Mouse (Mus musculus) stomach, embryonic 14.5 days (tissue): ENCODE data around the gene Ttc30b. TPM values are rescaled to one million over a fixed set of nuclear protein-coding genes. Genes with fewer than 3 reads are reported as not detected.
"Not testable (repeated sequence)": the region's sequence is repeated elsewhere in the genome, so short reads cannot be mapped to it uniquely, and the experiment has no call there.

Experiments used
- ATAC-seq: fragments of 200-750 bp; cut with Nextera tagmentation; 2 replicates; pipeline ENCODE4 v1.8.0; 2017; ENCODE audit warnings: low read depth, moderate TSS enrichment; ENCODE audit not compliant: insufficient number of reproducible peaks, insufficient read depth, low FRiP score
- H3K27ac ChIP-seq: fragments of 300-500 bp; sonication (generic); 2 replicates; pipeline ENCODE4 v1.5.1; 2014; ENCODE audit warnings: mild to moderate bottlenecking, low read length, moderate library complexity, mixed read lengths
- H3K27me3 ChIP-seq: fragments of 300-500 bp; sonication (generic); 2 replicates; pipeline ENCODE4 v1.6.1; 2014; ENCODE audit warnings: low read length, control low read depth, mixed read lengths; ENCODE audit not compliant: control insufficient read depth, insufficient read depth
- H3K36me3 ChIP-seq: fragments of 300-500 bp; sonication (generic); 2 replicates; pipeline ENCODE4 v1.6.1; 2014; ENCODE audit warnings: mild to moderate bottlenecking, control low read depth, low read length, moderate library complexity, mixed read lengths; ENCODE audit not compliant: control insufficient read depth, insufficient read depth
- H3K4me1 ChIP-seq: fragments of 300-500 bp; sonication (generic); 2 replicates; pipeline ENCODE4 v1.6.1; 2014; ENCODE audit warnings: low read length, control low read depth, mixed read lengths; ENCODE audit not compliant: control insufficient read depth, insufficient read depth
- H3K4me2 ChIP-seq: fragments of 300-500 bp; sonication (generic); replicated peaks from 2 replicates; pipeline ENCODE4 v1.6.1; 2014; ENCODE audit warnings: low read depth, low read length, control low read depth
- H3K4me3 ChIP-seq: fragments of 300-500 bp; sonication (generic); 2 replicates; pipeline ENCODE4 v1.5.1; 2014; ENCODE audit warnings: low read depth, low read length, control low read depth
- H3K9ac ChIP-seq: fragments of 300-500 bp; sonication (generic); replicated peaks from 2 replicates; pipeline ENCODE4 v1.6.1; 2014; ENCODE audit warnings: low read depth, mild to moderate bottlenecking, control low read depth, low read length, moderate library complexity, mixed read lengths
- H3K9me3 ChIP-seq: fragments of 300-500 bp; sonication (generic); 2 replicates; pipeline ENCODE4 v1.6.1; 2016; ENCODE audit warnings: low read depth, low read length, control low read depth; ENCODE audit not compliant: control insufficient read depth
- WGBS: fragments of 180-500 bp; shearing (Covaris S2); extraction: QIAGEN DNeasy Blood & Tissue Kit; methylation state at CpG from one replicate; pipeline ENCODE4 v1.1.7; 2014; 5-methylcytosine and 5-hydroxymethylcytosine counted together
- polyA plus RNA-seq: library from polyadenylated mRNA; unstranded; fragments of >200 nt; fragmentation: Nextera tagmentation; extraction: Ambion mirVana; gene quantifications from 2 replicates; pipeline ENCODE4 v1.2.1, GENCODE M21; 2014

The Ttc30b gene
- polyA plus RNA-seq, 1 experiment from 2014 or later = 15.2 TPM

DNA sequence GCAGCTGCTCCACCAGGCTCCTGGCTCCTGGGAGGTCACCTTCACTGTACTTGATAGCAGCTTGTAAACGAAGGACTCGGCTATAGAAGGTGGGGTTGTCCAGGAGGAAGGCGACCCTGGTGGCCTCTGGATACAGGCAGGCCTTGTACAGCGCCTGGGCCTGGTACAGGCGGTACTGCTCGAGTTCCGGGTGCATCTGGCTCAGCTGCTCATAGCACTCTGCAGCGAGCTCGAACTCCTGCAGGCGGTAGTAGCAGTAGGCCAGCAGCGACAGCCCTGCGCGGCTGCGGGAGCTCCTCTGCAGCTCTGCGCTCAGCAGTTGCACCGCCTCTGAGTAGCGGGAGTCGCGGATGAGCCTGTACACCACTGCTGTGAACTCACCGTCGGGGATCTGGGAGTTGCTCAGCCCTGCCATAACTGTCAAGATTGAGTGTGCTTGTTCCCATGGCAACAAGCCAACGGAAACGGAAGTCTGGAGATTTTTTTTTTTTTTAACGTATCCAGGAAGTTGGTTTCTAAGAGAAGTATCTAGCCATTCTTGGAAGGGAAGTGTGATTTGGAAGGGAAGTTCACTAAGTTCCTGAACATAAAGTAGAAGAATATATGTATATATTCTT lies 39.5 kb upstream of the Ttc30b start, which contains the start of gene Ttc30a2:
Gene Ttc30a2, minus strand, starts transcription at position 419 of the 617 bp plus-strand sequence.
- H3K4me3 ChIP-seq, H3K9me3 ChIP-seq, H3K27me3 ChIP-seq, H3K9ac ChIP-seq, H3K36me3 ChIP-seq, H3K27ac ChIP-seq, H3K4me2 ChIP-seq, H3K4me1 ChIP-seq, ATAC-seq: not testable (repeated sequence)
- WGBS = 25% methylated on average over 19 of the region's 24 CpGs

GRCm38 (mm10) chr2:75976070-75976469 lies 37.7 kb upstream of the Ttc30b start:
- 72% methylated on average over 2 of the region's 2 CpGs for WGBS
- ATAC-seq = not testable (repeated sequence)

GRCm38 (mm10) chr2:75974131-75974530 lies 35.7 kb upstream of the Ttc30b start:
- Histone ChIP-seq H3K4me2 (no peak overlapping the region), H3K36me3 (no peaks in the 10 kb centered on the region), H3K27ac (no peak overlapping the region), H3K9ac (no peak overlapping the region), H3K9me3 (no peaks in the 10 kb centered on the region), H3K4me1 (no peaks in the 10 kb centered on the region), H3K4me3 (no peak overlapping the region), H3K27me3 (no peaks in the 10 kb centered on the region)
- no peak for ATAC-seq
- 54% methylated on average over 9 of the region's 9 CpGs for WGBS

More at GRCm38 (mm10) chr2:75976070-75976469, 37.7 kb upstream of the Ttc30b start:
- not testable (repeated sequence) for H3K27me3 ChIP-seq, H3K36me3 ChIP-seq, H3K4me1 ChIP-seq, H3K4me2 ChIP-seq, H3K9me3 ChIP-seq, H3K4me3 ChIP-seq, H3K27ac ChIP-seq, H3K9ac ChIP-seq

- Histone ChIP-seq H3K27me3 (no peaks in the 10 kb centered on the region), H3K36me3 (no peaks in the 10 kb centered on the region), H3K4me2 (peak overlapping the region; percentile 37), H3K4me1 (peaks cover 10% of the 10 kb centered on the region), H3K9ac (no peak overlapping the region), H3K4me3 (no peak overlapping the region), H3K27ac (no peak overlapping the region), H3K9me3 (no peaks in the 10 kb centered on the region)
- 24% methylated on average over 5 of the region's 5 CpGs for WGBS
- no peak for ATAC-seq
Measured at GRCm38 (mm10) chr2:75964972-75965371, 26.6 kb upstream of the Ttc30b start.

DNA sequence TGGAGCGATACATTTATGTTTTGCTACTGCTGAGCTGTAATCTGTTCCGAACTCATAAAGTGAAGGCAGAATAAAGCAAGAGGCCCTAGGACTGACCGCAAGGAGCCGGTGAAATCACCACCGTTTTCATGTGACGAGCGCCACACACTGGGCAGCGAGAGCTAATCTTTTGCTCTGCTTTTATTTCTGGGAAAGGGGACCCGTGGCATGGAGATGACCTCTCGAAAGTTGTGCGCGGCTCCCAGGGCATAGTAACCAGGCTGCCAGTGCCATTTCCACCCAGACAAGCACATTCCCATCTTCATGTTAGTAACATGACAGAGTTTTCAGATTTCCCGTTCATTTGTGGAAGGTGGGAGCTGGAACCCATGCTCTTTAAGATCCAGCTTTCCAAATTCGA lies 26.1 kb upstream of the Ttc30b start:
- Histone ChIP-seq H3K4me2 (peak overlapping the region; percentile 37), H3K9me3 (no peaks in the 10 kb centered on the region), H3K36me3 (no peaks in the 10 kb centered on the region), H3K4me3 (no peak overlapping the region), H3K27ac (no peak overlapping the region), H3K9ac (no peak overlapping the region), H3K27me3 (no peaks in the 10 kb centered on the region), H3K4me1 (peaks cover 14% of the 10 kb centered on the region)
- ATAC-seq = no peak
- 11% methylated on average over 14 of the region's 14 CpGs for WGBS

- Histone ChIP-seq H3K4me1 (peaks cover 16% of the 10 kb centered on the region), H3K4me2 (0 out of 2 replicates have a peak overlapping the region, but pooled peaks have one; percentile 37), H3K4me3 (no peak overlapping the region), H3K27me3 (no peaks in the 10 kb centered on the region), H3K9ac (no peak overlapping the region), H3K9me3 (no peaks in the 10 kb centered on the region), H3K27ac (no peak overlapping the region), H3K36me3 (no peaks in the 10 kb centered on the region)
- no peak for ATAC-seq
- WGBS = 62% methylated on average over 5 of the region's 5 CpGs
Measured at GRCm38 (mm10) chr2:75964051-75964450, 25.7 kb upstream of the Ttc30b start.

GRCm38 (mm10) chr2:75963211-75963840 lies 24.9 kb upstream of the Ttc30b start:
- no peak for ATAC-seq
- 66% methylated on average over 10 of the region's 10 CpGs for WGBS
- Histone ChIP-seq H3K9ac (no peak overlapping the region), H3K27ac (no peak overlapping the region), H3K9me3 (no peaks in the 10 kb centered on the region), H3K4me3 (no peak overlapping the region), H3K4me1 (peaks cover 16% of the 10 kb centered on the region), H3K4me2 (no peak overlapping the region), H3K36me3 (no peaks in the 10 kb centered on the region), H3K27me3 (no peaks in the 10 kb centered on the region)

DNA sequence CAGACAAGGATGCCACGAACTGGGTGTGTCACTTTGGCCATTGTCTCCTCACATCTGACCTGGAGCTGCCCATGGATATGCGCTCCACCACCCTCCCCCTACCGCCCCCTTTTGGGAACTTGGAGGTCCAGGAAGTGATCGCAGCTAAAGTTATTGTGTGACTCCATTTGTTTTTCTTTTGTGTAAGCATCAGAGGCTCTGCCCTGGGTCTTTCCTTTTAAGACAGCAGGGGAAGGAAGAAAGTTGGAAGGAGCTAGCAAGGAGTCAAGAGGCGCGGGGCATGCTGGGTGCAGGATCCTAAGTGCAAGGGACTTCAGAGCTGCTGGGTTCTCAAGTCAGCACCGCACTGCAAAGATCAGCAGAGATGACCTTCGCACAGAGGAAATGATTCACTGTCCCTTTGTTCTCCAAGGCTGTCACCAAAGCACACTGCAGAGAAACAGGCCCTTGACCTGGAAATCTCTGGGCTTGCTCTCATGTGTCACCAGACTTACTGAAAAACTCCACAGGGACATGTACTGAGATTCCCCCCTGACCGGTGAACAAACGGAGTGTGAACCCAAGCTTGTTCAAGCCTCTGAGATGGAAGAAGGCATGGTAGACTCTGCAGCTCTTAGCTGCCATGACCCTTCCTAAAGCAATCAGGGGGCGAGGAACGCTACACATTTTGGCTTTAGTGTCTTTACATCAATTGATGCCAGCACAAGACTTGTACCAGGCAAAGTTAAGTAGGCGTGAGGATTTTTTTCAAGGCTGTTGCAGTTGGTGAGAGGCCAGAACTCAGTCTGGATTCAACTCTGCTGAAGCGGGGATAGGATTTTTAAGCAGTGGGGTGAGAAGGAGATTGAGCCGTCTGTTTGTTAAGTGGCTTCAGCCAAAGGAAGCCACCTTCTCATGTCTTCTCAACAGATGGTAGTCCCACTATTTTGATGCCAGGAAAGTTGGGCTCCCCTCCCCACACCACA lies 22.3 kb upstream of the Ttc30b start:
- no peak for ATAC-seq
- Histone ChIP-seq H3K4me1 (peaks cover 17% of the 10 kb centered on the region), H3K4me3 (no peak overlapping the region), H3K27me3 (no peaks in the 10 kb centered on the region), H3K36me3 (no peaks in the 10 kb centered on the region), H3K9ac (no peak overlapping the region), H3K27ac (peak overlapping the region; percentile 68; the same call in 1 of the 2 replicates), H3K9me3 (no peaks in the 10 kb centered on the region), H3K4me2 (peak overlapping the region; percentile 13; the same call in 1 of the 2 replicates)
- WGBS = 54% methylated on average over 15 of the region's 15 CpGs
